Mouse (Mus musculus) frontal cortex, postnatal 25 days (tissue): ENCODE results near the gene Inpp5a.

ENCODE experiments used
- DNase-seq, 2 experiments: peaks; one replicate each; pipeline ENCODE4 v3.0.0; 2022; ENCODE audit warnings: low spot score in 2 of 2

The Inpp5a gene

GRCm38 (mm10) chr7:139369501-139370088 is 19.3 kb upstream of the Inpp5a start:
- no peak for DNase-seq

GRCm38 (mm10) chr7:139371389-139371788 is 17.5 kb upstream of the Inpp5a start:
- DNase-seq: no peak

- no peak for DNase-seq
Measured at GRCm38 (mm10) chr7:139377381-139377780, 11.5 kb upstream of the Inpp5a start.

- DNase-seq: no peak
Measured at GRCm38 (mm10) chr7:139378355-139378754, 10.6 kb upstream of the Inpp5a start.

- no peak for DNase-seq
Measured at GRCm38 (mm10) chr7:139379745-139380144, 9.2 kb upstream of the Inpp5a start.

GRCm38 (mm10) chr7:139380225-139380624 is 8.7 kb upstream of the Inpp5a start:
- no peak for DNase-seq

- DNase-seq: no peak
Measured at GRCm38 (mm10) chr7:139381877-139382276, 7.0 kb upstream of the Inpp5a start.

- DNase-seq: no peak
Measured at GRCm38 (mm10) chr7:139382796-139383195, 6.1 kb upstream of the Inpp5a start.

GRCm38 (mm10) chr7:139384500-139384899 is 4.4 kb upstream of the Inpp5a start:
- no peak for DNase-seq

GRCm38 (mm10) chr7:139384916-139385530 is 3.9 kb upstream of the Inpp5a start:
- no peak for DNase-seq

- DNase-seq: no peak
Measured at GRCm38 (mm10) chr7:139386933-139387690, 1.8 kb upstream of the Inpp5a start.

GRCm38 (mm10) chr7:139387921-139388669 is 814 bp upstream of the Inpp5a start:
- DNase-seq: no peak

GRCm38 (mm10) chr7:139389213-139389761 is 378 bp downstream of the Inpp5a start:
- no peak for DNase-seq

- no peak for DNase-seq
Measured at GRCm38 (mm10) chr7:139390380-139390779, 1.5 kb downstream of the Inpp5a start.

GRCm38 (mm10) chr7:139390926-139391325 is 2.0 kb downstream of the Inpp5a start:
- no peak for DNase-seq

- no peak for DNase-seq
Measured at GRCm38 (mm10) chr7:139391691-139392090, 2.8 kb downstream of the Inpp5a start.

GRCm38 (mm10) chr7:139392106-139392505 is 3.2 kb downstream of the Inpp5a start:
- DNase-seq: no peak

- no peak for DNase-seq
Measured at GRCm38 (mm10) chr7:139392691-139393235, 3.9 kb downstream of the Inpp5a start.

- DNase-seq: no peak
Measured at GRCm38 (mm10) chr7:139397521-139397920, 8.6 kb downstream of the Inpp5a start.

- no peak for DNase-seq
Measured at GRCm38 (mm10) chr7:139398111-139398510, 9.2 kb downstream of the Inpp5a start.

- no peak for DNase-seq
Measured at GRCm38 (mm10) chr7:139398530-139399021, 9.7 kb downstream of the Inpp5a start.
